Mouse (Mus musculus): ENCODE results near the gene Lingo4.

DNA sequence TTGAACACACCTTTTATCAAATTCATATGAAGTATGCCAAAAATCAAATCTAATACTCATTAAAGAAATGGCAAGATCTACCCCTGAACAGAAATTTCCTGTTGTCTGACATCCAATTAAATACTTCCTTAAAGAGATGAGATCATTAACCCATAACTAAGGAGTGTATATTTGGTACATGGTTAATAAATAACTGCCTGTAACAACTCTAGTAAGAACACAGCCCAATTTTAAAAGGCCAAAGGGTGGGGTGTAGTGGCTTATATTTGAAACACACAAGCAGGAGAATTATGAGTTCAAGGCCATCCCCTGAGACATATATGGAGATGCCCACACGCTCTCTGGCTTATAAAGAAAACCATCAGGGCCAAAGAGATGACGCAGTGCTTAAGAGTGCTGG lies 51.1 kb downstream of the Lingo4 start:
- TF ChIP-seq CTCF (IDR thresholded peaks at IDR 0.05; ENCODE audit: borderline replicate concordance, insufficient read depth, low read length), result no peak
- TF ChIP-seq POLR2A (IDR thresholded peaks at IDR 0.05; ENCODE audit: low read depth, low read length), result no peak
